Mouse (Mus musculus) stomach, embryonic 15.5 days (tissue): ENCODE measurements around the gene Ankrd22. TPM values are rescaled to one million over a fixed set of nuclear protein-coding genes. Genes with fewer than 3 reads are reported as not detected.

Experiments
- ATAC-seq: fragments of 200-750 bp; cut with Nextera tagmentation; 2 replicates; pipeline ENCODE4 v1.8.0; 2017; ENCODE audit warnings: low read depth, moderate number of reproducible peaks, moderate TSS enrichment; ENCODE audit not compliant: insufficient read depth, low FRiP score
- H3K27ac ChIP-seq: fragments of 300-500 bp; sonication (generic); 2 replicates; pipeline ENCODE4 v1.5.1; 2015; ENCODE audit warnings: mild to moderate bottlenecking, inconsistent platforms
- H3K27me3 ChIP-seq: fragments of 300-500 bp; sonication (generic); replicated peaks from 2 replicates; pipeline ENCODE4 v1.6.1; 2015; ENCODE audit warnings: inconsistent platforms
- H3K36me3 ChIP-seq: fragments of 300-500 bp; sonication (generic); 2 replicates; pipeline ENCODE4 v1.6.1; 2015; ENCODE audit warnings: inconsistent platforms
- H3K4me1 ChIP-seq: fragments of 300-500 bp; sonication (generic); 2 replicates; pipeline ENCODE4 v1.6.1; 2015; ENCODE audit warnings: inconsistent platforms
- H3K4me2 ChIP-seq: fragments of 300-500 bp; sonication (generic); 2 replicates; pipeline ENCODE4 v1.6.1; 2015; ENCODE audit warnings: mild to moderate bottlenecking, inconsistent platforms
- H3K4me3 ChIP-seq: fragments of 300-500 bp; sonication (generic); replicated peaks from 2 replicates; pipeline ENCODE4 v1.5.1; 2015; ENCODE audit warnings: inconsistent platforms
- H3K9ac ChIP-seq: fragments of 300-500 bp; sonication (generic); 2 replicates; pipeline ENCODE4 v1.6.1; 2015; ENCODE audit warnings: inconsistent platforms
- H3K9me3 ChIP-seq: fragments of 300-500 bp; sonication (generic); 2 replicates; pipeline ENCODE4 v1.6.1; 2016; ENCODE audit warnings: inconsistent platforms
- WGBS: fragments of 180-500 bp; shearing (Covaris S2); methylation state at CpG from one replicate; pipeline ENCODE4 v1.1.7; 2015; 5-methylcytosine and 5-hydroxymethylcytosine counted together
- polyA plus RNA-seq: library from polyadenylated mRNA; unstranded; fragments of >200 nt; fragmentation: Nextera tagmentation; extraction: Ambion mirVana; gene quantifications from 2 replicates; pipeline ENCODE4 v1.2.1, GENCODE M21; 2015

Ankrd22 gene
- polyA plus RNA-seq, 1 experiment from 2014 or later = 5.9 TPM

DNA sequence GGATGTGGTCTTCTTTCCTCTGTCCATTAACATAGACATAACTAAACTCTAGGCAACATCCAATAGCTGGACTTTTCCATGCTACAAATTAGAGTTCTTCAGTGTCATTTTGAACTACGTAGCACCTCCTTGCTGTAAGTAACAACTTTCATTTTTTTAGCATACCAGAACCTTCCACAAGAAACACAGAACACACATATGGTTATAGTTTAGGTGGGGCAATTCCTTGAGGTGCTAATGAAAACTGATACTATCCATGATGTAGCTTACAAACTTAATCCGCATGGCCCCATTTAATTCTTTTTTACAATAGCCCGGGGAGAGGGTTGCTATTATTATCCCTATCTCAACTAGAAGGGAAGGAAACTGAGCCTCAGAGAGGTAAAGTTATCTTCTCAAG is 8.2 kb upstream of the Ankrd22 start:
- Histone ChIP-seq H3K4me1 (no peaks in the 10 kb centered on the region), H3K27ac (no peak overlapping the region), H3K36me3 (no peaks in the 10 kb centered on the region), H3K27me3 (no peaks in the 10 kb centered on the region), H3K4me3 (no peak overlapping the region), H3K4me2 (no peak overlapping the region), H3K9ac (no peak overlapping the region), H3K9me3 (no peaks in the 10 kb centered on the region)
- ATAC-seq = no peak
- WGBS = 76% methylated on average over 3 of the region's 3 CpGs

DNA sequence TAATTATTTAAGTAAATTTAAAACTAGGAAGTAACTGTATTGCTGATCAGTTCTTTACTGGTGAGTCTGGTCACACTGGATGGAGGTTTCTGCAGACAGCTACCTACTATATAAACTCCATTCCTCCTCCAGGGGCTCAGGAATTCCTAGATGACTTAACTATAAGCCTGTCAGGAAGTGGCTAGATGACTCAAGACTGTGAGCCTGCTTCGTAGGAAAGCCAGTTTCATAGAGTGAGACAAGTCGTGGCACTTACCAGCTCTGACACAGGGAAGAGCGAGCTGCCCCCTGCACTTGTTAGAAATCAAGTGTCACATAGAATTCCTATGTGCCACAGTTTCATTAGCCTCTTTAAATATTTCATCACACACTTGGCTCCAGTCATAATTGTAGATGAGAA is 5.3 kb upstream of the Ankrd22 start:
- Histone ChIP-seq H3K4me3 (no peak overlapping the region), H3K9me3 (no peaks in the 10 kb centered on the region), H3K4me1 (no peaks in the 10 kb centered on the region), H3K4me2 (no peak overlapping the region), H3K36me3 (no peaks in the 10 kb centered on the region), H3K9ac (no peak overlapping the region), H3K27ac (no peak overlapping the region), H3K27me3 (no peaks in the 10 kb centered on the region)
- no peak for ATAC-seq
- 61% methylated on average over 3 of the region's 3 CpGs for WGBS

DNA sequence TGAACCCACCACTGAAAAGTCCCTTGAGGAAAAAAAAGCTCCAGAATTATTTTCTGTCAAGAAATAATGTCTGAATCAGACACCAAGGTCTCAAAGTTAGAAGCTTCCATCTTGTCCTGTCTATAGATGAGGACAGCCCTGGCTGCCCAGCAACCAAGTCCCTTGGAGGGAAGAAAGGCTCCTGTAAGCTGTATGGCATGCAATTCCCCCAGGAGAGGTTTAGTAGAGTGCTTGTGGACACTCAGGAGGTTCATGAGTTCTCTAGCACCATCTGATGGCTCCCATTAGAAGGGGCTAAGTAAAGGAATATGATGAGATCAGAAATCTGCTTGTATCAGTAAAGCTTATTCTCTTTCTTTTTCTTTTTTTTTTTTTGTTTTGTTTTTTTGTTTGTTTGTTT is 3.3 kb upstream of the Ankrd22 start:
- no peaks in the 10 kb centered on the region for H3K9me3 ChIP-seq
- no peaks in the 10 kb centered on the region for H3K27me3 ChIP-seq
- H3K27ac ChIP-seq = no peak overlapping the region
- H3K9ac ChIP-seq = no peak overlapping the region
- H3K4me2 ChIP-seq = no peak overlapping the region
- no peak overlapping the region for H3K4me3 ChIP-seq
- no peaks in the 10 kb centered on the region for H3K4me1 ChIP-seq
- no peak for ATAC-seq
- no peaks in the 10 kb centered on the region for H3K36me3 ChIP-seq

DNA sequence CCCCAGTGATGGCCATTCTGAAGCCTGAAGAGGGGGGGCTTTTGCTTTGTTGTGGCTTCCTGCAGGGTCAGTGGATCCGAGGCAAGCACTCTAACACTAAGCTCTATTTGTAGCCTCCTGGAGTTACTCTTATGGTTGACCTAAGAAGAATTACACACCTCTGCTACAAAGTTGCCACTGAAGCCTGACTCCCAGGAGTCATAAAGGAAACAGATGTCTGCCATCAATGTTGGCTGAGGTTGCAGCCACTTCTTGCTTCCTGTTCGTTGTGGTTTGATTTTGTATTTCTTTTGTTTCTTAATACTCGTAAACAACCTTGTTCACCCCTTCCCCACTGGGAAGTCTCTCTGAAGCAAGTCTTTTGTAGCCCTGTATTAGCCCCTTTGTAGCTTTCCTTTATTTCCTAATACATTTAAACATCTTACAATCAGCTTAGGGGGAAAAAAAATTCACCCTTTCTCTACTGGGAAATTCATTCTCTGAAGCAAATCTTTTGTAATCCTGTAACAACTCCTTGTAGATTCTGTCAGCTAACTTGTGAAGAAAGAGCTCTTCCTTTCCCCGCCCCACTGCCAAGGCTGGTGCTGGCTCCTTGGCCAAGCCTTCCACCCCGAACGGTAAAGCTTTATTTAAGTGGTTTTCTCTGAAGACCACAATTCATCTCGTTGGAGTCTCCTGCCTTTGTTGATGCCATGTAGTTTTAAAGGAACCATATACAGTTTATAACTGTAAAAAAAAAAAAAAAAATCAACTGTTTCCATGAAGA is 2.2 kb upstream of the Ankrd22 start:
- no peak overlapping the region for H3K4me2 ChIP-seq
- no peak overlapping the region for H3K4me3 ChIP-seq
- WGBS = 46% methylated on average over 7 of the region's 7 CpGs

DNA sequence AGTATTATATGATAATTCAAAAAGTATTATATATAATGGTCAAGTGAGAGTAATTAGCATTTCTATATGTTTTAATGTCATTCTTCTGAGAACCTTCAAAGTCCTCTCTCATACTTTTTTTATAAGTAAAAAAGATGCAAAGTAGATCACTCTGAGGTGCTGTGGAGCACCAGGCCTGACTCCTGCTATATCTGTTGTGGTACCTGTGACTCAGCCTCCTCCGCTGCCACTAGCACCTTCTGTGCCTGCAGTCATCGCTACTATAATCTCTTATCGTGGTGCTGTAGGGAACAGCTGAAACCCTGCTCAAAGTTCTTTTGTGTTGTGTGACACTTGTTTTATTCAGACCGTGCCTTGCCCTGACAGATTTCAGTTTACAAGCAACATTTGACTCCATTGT is 533 bp upstream of the Ankrd22 start:
- Histone ChIP-seq H3K4me3 (no peak overlapping the region), H3K4me1 (no peaks in the 10 kb centered on the region), H3K27me3 (no peaks in the 10 kb centered on the region), H3K4me2 (no peak overlapping the region), H3K36me3 (no peaks in the 10 kb centered on the region), H3K9me3 (no peaks in the 10 kb centered on the region), H3K9ac (no peak overlapping the region), H3K27ac (no peak overlapping the region)
- no peak for ATAC-seq
- 74% methylated on average over 4 of the region's 4 CpGs for WGBS

More for the DNA sequence above, 2.2 kb upstream of the Ankrd22 start:
- H3K9me3 ChIP-seq = no peaks in the 10 kb centered on the region
- no peaks in the 10 kb centered on the region for H3K27me3 ChIP-seq
- ATAC-seq = no peak; the same call in 1 of the 2 replicates
- no peaks in the 10 kb centered on the region for H3K4me1 ChIP-seq
- no peak overlapping the region for H3K27ac ChIP-seq
- no peak overlapping the region for H3K9ac ChIP-seq
- H3K36me3 ChIP-seq = no peaks in the 10 kb centered on the region

DNA sequence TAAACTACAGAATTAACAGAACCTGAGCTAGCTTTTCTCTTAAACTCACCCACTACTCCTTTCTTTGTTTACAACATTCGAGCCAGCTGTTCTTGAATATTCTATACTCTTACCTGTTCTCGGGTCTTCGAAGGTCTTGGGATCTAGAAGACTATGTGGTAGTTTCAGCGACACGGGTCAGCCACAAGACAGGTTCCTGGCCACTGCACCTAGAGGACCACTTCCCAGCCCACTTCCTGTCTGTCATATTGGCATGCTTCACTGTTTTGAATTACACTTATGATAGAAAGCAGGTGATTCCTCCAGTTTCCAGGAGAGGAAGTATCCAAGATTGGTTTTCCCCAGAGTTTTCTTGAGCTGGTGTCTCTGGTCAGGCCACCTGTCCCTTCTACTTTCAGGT is 3.2 kb downstream of the Ankrd22 start:
- WGBS = 81% methylated on average over 5 of the region's 5 CpGs
- no peak for ATAC-seq
- H3K4me3 ChIP-seq = no peak overlapping the region
- no peak overlapping the region for H3K9ac ChIP-seq
- H3K27ac ChIP-seq = no peak overlapping the region
- H3K4me2 ChIP-seq = no peak overlapping the region
- H3K9me3 ChIP-seq = no peaks in the 10 kb centered on the region
- no peaks in the 10 kb centered on the region for H3K27me3 ChIP-seq
- H3K4me1 ChIP-seq = no peaks in the 10 kb centered on the region
- no peaks in the 10 kb centered on the region for H3K36me3 ChIP-seq

DNA sequence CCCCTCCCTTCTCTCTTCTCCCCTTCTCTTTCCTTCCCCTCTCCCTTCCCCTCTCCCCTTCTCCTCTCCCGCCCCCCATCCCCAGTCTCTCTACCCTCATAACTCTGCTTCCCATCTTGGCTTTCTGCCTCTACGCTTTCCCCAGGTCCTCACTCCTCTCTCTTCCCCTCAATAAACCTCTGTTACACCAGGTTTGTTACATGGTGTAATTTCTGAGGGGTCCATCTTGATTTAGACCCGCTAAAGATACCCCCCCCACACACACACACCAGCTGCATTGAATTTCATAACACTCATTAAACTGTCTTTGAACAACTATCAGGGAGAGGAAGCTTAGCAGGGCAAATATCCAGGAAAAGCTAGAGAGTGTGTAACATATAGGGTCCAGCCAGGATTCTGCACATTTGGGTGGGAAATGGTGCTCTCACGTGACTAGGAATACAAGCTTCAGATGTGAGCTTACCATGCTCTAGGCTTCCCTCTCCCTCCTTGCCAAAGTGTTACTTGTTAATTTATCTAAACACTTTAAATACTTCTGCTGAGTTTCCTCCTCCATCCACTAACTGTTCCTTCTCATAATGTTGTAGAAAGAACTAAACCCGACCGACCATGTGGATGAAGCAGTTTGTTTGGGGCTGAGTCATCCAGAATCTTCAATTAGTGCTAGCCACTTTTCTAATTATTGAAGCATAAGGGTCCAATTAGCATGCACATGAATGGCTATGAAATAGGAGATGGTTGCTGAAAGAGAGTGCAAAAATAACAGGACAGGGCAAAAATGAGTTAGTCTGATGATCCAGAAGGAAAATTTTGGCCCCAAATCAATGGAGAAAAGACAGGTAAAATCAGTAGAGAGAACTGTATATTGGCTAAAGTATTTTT is 12.3 kb downstream of the Ankrd22 start:
- Histone ChIP-seq H3K4me3 (no peak overlapping the region), H3K4me1 (no peaks in the 10 kb centered on the region), H3K4me2 (no peak overlapping the region), H3K27me3 (no peaks in the 10 kb centered on the region), H3K9ac (no peak overlapping the region), H3K27ac (no peak overlapping the region), H3K36me3 (no peaks in the 10 kb centered on the region), H3K9me3 (no peaks in the 10 kb centered on the region)
- no peak; the same call in 1 of the 2 replicates for ATAC-seq
- WGBS = 75% methylated on average over 6 of the region's 6 CpGs

DNA sequence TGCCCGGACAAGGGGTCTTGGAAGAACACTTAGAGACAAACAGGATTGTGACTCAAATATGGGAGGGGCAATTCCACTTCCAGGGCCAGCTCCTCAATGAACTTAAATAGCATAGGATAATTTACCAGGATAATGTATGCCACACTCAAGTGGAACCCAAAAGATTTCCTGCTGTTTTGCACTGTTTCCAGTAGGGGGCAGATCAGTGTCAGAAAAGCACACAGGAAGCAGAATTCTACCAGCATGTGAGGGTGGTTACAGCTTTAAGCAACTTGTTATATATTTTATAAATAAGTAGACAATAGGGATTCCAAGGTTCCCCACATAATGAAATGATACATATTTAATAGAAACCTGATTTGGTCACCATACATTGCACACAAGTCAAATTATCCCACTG is 13.9 kb downstream of the Ankrd22 start:
- Histone ChIP-seq H3K27ac (no peak overlapping the region), H3K36me3 (no peaks in the 10 kb centered on the region), H3K4me1 (no peaks in the 10 kb centered on the region), H3K27me3 (no peaks in the 10 kb centered on the region), H3K9ac (no peak overlapping the region), H3K4me3 (no peak overlapping the region), H3K4me2 (no peak overlapping the region), H3K9me3 (no peaks in the 10 kb centered on the region)
- no peak for ATAC-seq
- WGBS = 79% methylated on average over 1 of the region's 1 CpGs

DNA sequence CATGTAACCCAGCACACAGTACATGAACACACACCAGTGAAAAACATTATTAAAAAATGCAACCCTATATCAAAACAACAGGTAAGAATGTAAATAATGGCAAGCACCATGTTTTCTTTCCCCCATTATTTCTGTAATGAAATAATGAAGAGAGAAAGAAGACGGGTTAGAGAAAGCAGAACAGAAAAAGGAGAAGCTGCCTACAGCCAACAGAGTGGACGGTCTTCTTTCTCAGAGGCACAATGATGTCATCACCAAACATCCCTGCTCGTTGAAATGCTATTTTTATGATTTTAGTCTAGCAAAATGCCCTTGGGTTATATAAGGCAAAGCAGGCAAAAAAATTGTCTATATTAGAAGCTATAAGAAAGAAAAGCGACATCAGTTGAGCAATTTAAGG is 17.4 kb downstream of the Ankrd22 start:
- WGBS = 63% methylated on average over 4 of the region's 4 CpGs
- H3K4me1 ChIP-seq = no peaks in the 10 kb centered on the region
- ATAC-seq = no peak
- H3K27me3 ChIP-seq = no peaks in the 10 kb centered on the region
- H3K27ac ChIP-seq = no peak overlapping the region
- no peak overlapping the region for H3K9ac ChIP-seq
- no peak overlapping the region for H3K4me3 ChIP-seq
- H3K9me3 ChIP-seq = no peaks in the 10 kb centered on the region
- H3K36me3 ChIP-seq = no peaks in the 10 kb centered on the region
- no peak overlapping the region for H3K4me2 ChIP-seq

DNA sequence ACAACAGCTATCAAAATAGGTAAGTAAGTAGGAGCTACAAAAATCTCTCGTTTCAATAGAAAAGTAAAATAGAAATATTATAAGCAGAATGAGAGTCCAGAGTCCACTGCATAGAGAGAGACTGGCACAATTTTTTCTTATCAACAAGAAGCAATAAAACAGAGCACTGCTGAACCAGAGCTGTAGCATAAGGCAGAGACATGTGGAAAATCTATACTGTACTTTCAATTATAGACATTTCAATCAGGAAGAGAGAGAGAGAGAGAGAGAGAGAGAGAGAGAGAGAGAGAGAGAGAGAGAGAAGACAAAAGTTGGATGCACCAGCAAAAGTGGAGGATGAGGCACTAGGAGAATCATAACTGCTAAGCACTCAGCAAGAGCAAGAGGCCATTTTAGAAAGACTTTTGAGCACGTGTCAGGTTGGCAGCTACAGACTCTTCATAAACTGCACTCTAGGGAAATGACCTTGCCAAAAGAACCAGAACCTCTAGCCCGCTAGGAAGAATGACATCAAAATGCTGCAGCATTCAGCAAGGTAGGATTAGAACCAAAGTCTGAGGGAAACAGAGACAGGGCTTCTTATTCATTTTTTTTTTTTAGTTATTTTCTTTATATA is 26.3 kb downstream of the Ankrd22 start:
- no peaks in the 10 kb centered on the region for H3K4me1 ChIP-seq
- no peaks in the 10 kb centered on the region for H3K27me3 ChIP-seq
- H3K27ac ChIP-seq = no peak overlapping the region
- no peaks in the 10 kb centered on the region for H3K36me3 ChIP-seq
- no peaks in the 10 kb centered on the region for H3K9me3 ChIP-seq
- H3K9ac ChIP-seq = no peak overlapping the region
- H3K4me2 ChIP-seq = no peak overlapping the region
- no peak for ATAC-seq
- WGBS = 78% methylated on average over 3 of the region's 3 CpGs
- H3K4me3 ChIP-seq = no peak overlapping the region

DNA sequence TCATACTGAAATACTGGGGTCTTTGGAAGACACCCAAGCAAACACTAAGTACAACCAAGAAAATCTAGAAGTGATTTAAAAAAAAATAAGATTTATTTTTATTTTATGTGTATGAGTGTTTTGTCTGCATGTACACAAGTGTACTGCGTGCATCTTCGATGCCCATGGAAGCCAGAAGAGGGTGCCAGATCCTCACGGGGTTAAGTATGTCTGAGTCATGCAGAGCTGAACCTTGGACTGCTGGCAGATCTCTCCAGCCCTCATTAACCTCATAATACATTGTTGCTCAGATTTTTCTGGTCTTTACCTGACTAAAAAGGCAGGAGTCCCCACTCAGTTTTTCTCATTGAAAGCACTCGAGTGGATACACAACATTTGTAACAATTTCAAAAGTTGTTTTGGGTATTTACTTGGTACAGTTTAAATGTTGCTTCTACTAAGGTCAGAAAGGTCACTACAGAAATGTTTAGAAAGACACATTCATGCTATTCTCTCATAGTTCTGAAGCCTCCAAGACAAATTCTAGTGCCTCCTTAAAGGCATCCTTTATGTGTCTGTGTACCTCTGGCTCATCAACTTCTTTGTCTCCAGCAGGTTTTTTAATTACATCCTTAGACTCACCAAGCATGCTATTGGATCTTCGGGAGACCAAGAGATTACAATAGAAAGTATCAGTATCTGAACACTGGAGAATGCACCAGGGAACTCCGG is 27.0 kb downstream of the Ankrd22 start:
- Histone ChIP-seq H3K36me3 (no peaks in the 10 kb centered on the region), H3K27ac (no peak overlapping the region), H3K27me3 (no peaks in the 10 kb centered on the region), H3K4me2 (no peak overlapping the region), H3K4me1 (no peaks in the 10 kb centered on the region), H3K9me3 (no peaks in the 10 kb centered on the region), H3K9ac (no peak overlapping the region), H3K4me3 (no peak overlapping the region)
- WGBS = 84% methylated on average over 6 of the region's 6 CpGs
- no peak for ATAC-seq
